ENCODE assay signal across 16 mouse cellular contexts in the genomic region with DNA sequence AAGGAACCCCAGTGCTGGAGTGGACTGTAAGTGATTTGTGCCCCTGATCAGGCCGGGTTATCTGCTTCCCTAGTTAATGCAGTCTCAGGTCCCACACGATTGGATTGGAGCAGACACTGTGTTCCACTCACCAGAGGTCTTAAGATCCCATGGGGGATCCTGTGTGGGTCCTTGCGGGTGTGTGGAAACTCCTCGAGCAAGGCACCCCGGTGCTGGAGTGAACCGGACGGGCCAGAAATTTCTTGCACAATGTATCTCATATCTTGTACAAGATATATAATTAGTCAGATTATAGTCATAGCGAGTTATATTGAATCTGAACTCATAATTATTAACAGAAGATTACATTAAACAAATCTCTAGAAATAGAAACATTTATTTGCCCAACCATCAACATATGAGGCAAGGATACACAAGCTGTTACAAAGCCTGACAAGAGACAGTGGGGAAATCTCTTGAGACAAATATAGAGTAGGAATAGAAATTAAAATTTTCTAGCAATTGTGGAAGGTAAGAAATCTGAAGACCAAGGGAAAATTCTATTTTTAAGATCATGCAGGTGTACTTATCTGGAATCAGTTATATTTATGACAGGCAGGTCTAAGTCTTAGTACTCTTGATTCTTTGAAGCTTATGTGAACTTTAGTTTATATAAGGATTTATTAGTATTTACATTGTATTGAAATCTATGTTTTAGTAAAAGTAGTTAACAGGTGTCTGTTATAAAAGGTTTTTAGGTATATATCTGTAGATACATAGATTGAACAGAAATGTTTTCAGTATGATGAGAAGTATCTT. TPM values are rescaled to one million over a fixed set of nuclear protein-coding genes. Genes with fewer than 3 reads are reported as not detected.
"Had no signal": no experiment of that assay in that cellular context is flagged by ENCODE, and none has a peak within 500 bp of the region (broad histone marks: within the 10 kb centered on the region; RNA-seq: fewer than 3 reads in every experiment).

No protein-coding gene starts in this region.

- H3K36me3 ChIP-seq: midbrain, embryonic 10.5 days; midbrain, embryonic 12.5 days; neural tube, embryonic 12.5 days; stomach, embryonic 15.5 days had no signal

- DNase-seq: lung, adult 18-20 months; lung, embryonic 14.5 days; lung, postnatal 10 days; lung, postnatal 4 days; midbrain, embryonic 14.5 days; right cerebral cortex, postnatal 14 days; thymus, adult 2 months; thymus, postnatal 25 days; thymus, postnatal 4 days had no signal

- H3K27ac ChIP-seq: midbrain, embryonic 10.5 days; midbrain, embryonic 12.5 days; neural tube, embryonic 12.5 days; stomach, embryonic 15.5 days; stomach, postnatal 0 days had no signal

- H3K27me3 ChIP-seq: midbrain, embryonic 12.5 days; neural tube, embryonic 12.5 days; stomach, embryonic 15.5 days had no signal

- H3K4me3 ChIP-seq: midbrain, embryonic 10.5 days; midbrain, embryonic 12.5 days; neural tube, embryonic 12.5 days; stomach, embryonic 15.5 days had no signal

- H3K4me2 ChIP-seq: lung, embryonic 14.5 days; midbrain, embryonic 12.5 days; neural tube, embryonic 12.5 days; stomach, embryonic 15.5 days had no signal

- H3K9me3 ChIP-seq: midbrain, embryonic 10.5 days; midbrain, embryonic 12.5 days; neural tube, embryonic 12.5 days; stomach, embryonic 15.5 days had no signal

- H3K9ac ChIP-seq: lung, embryonic 14.5 days; midbrain, embryonic 12.5 days; neural tube, embryonic 12.5 days; stomach, embryonic 15.5 days had no signal

- ATAC-seq: midbrain, embryonic 16.5 days had no signal

- H3K4me1 ChIP-seq: midbrain, embryonic 10.5 days; midbrain, embryonic 12.5 days; neural tube, embryonic 12.5 days; stomach, embryonic 15.5 days had no signal

RNA-seq across cellular contexts. Expression of gene Klrb1f, which starts 18.1 kb away (rescaled TPM):
- polyA plus RNA-seq: midbrain, embryonic 12.5 days; testis, adult 2 months had no signal
